Mouse (Mus musculus) urinary bladder, postnatal 25 days (tissue): ENCODE measurements around the gene Phf7.

Source experiments
- DNase-seq: peaks from one replicate; pipeline ENCODE4 v3.0.0; 2022; ENCODE audit warnings: low spot score

The Phf7 gene

GRCm38 (mm10) chr14:31251084-31251604, at the start of gene Phf7, which contains the start of gene Bap1:
Gene Phf7, minus strand, starts transcription at chr14:31251317.
Gene Bap1, plus strand, starts transcription at chr14:31251450.
- DNase-seq: peak; percentile 98

GRCm38 (mm10) chr14:31285728-31286127, 34.6 kb upstream of the Phf7 start:
- no peak for DNase-seq

DNA sequence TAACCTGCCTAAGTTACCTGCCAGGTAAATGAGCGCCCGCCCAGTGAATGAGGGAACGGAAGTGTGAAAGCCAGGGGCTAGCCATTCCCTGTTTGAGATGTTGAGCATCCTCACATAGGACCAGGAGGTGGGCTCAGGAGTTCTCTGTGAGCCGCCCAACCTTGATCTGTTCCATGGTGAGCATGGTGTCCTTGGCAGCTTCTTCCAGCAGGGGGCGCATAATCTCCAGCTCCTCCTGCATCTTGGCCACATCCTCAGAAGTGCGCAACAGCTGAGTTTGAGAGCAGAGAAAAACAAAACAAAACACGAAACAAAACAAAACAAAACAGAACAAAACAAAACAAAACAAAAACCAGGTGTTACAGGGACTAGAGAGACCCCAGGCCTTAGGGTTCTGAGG, 21.0 kb upstream of the Phf7 start:
- peak; percentile 79 for DNase-seq

DNA sequence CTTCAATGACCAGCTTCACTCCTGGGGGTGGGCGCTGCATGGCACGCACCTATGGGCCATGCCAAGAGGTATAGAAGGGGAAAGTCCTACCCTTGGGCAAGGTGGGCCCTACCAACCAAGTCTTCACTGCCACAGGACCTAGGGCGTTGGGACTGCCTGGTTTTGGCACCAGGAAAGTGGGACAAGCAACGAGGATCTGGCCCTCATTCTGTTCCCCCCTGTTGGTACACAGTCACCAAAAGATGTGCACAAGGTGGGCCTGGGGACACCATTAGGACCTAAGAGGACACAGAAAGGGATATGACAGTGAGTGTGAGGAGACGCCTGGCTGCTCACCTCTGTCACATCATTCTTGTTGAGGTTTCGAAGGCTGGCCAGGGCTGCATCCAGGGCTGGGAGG, 20.0 kb upstream of the Phf7 start:
- no peak for DNase-seq

GRCm38 (mm10) chr14:31269456-31270100, 18.5 kb upstream of the Phf7 start:
- peak; percentile 23 for DNase-seq

DNA sequence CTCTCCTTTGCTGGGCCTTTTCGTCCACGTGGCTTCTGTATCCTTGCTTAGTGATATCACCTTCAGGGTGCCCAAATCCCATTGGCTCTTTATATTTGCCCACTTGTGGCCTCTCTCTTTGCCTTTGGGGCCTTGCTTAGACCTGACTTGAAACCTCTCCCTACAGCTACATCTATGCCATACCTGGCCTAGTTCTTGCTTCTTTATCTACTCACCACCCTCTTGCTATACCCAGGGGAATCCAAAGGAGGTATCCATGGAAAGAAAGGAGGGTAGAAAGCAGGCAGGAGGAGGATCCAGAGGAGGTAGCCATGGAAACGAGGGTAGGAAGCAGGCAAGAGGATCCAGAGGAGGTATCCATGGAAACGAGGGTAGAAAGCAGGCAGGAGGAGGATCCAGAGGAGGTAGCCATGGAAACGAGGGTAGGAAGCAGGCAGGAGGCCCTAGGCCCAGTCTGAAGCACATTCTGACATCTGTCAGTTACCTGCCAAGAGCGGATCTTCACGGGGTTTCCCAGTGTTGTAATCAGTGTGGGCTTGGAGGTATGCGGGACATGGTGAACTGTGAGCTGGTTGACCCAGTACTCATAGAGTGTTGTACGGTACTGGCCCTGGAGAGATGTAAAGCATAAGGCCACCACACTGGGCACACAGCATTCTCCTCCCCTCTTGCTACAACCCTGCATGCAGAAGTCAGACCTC, 17.3 kb upstream of the Phf7 start:
- DNase-seq: no peak

DNA sequence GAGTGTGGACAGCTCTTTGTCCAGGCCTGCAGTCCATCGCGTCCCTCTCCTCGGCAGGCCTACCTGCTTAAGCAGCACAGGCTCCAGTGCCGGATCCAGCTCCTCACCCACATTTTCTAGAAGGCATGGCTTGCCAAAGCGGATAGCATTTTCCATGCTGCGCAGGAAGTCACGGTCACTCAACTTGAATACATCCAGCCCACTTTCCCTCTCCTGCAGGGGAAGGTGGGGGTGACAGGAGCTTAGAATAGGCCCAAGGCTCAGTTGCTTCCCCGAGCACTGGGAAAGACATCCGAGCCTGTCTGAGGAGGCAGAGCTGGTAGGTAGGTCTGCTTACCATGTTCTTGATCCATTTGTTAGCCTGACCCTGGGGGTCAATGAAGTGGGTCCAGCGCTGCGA, 16.5 kb upstream of the Phf7 start:
- DNase-seq: no peak

DNA sequence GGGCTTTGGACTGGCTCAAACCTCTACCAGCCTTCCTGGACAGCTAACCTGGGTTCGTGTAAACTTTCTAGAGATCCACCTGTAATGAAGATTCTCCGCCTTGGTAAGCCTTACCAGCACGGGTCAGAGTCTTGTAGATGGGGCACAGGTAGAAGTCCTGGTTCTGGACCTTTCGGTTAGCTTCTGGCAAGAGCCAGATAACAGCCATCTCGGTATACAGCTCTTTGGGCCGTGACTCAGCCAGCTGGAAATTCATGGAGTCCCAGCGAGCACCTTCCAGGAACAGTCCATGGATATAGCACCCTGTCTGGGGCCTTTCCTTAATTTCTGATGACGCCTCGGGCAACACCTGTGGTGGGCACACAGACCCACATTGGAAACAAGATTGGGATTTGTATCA, 9.8 kb upstream of the Phf7 start:
- DNase-seq: no peak

- DNase-seq: no peak
These were observed 9.3 kb upstream of the Phf7 start for GRCm38 (mm10) chr14:31260374-31260773.

DNA sequence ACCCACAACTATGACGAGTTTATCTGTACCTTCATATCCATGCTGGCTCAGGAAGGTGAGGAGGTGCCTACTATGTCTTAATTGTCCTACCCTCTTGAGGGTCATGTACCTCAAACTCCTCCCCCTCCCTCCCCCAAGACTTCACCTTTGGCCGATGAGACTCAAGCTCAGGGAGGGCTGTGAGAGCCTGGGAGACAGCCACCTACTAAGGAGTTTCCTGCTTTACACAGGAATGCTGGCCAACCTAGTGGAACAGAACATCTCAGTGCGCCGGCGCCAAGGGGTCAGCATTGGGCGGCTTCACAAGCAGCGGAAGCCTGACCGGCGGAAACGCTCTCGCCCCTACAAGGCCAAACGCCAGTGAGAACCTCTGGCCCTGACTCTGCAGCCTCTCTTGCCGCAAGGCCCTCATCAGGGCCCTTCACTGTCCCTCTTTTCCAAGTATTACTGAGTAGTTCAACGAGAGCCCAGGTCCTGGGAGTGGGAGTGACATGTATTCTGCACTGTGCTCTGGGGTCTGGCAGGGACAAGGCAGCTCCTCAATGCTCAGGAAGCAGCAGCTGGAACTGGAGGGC, 7.4 kb upstream of the Phf7 start:
- no peak for DNase-seq

DNA sequence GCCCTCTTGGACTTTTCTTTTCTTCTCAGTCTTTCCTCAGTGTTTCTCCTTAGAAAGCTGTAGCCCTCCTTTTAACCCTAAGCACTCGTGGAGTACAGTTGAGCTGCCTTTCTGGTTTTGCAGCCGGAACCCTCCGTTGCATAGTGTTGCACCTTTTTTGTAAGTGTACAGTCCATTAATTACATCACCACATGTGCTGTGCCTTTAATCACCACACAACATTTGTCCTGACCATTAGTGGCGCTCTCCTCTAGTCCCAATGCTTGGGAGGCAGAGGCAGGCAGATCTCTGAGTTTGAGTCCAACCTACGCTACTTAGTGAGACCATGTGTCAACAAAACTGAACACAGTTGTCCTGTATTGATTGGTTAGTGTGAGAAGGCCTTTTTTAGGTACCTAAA, 974 bp upstream of the Phf7 start:
- no peak for DNase-seq

DNA sequence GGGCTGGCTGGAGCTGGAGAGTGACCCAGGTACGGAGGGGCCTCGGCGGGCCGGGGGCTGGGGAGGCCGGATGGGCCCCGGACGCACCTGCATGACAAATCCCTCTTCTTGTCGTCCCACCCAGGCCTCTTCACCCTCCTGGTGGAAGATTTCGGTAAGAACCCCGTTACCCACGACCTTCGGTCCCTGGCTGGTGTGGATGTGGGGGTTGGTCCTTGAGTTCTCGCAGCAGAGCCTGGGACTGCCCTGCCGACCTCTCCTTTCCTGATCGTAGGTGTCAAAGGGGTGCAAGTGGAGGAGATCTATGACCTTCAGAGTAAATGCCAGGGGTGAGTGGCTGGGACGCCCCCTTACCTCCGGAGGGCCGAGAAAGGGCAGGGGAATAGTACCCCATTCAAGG, 509 bp upstream of the Phf7 start:
- DNase-seq: no peak

DNA sequence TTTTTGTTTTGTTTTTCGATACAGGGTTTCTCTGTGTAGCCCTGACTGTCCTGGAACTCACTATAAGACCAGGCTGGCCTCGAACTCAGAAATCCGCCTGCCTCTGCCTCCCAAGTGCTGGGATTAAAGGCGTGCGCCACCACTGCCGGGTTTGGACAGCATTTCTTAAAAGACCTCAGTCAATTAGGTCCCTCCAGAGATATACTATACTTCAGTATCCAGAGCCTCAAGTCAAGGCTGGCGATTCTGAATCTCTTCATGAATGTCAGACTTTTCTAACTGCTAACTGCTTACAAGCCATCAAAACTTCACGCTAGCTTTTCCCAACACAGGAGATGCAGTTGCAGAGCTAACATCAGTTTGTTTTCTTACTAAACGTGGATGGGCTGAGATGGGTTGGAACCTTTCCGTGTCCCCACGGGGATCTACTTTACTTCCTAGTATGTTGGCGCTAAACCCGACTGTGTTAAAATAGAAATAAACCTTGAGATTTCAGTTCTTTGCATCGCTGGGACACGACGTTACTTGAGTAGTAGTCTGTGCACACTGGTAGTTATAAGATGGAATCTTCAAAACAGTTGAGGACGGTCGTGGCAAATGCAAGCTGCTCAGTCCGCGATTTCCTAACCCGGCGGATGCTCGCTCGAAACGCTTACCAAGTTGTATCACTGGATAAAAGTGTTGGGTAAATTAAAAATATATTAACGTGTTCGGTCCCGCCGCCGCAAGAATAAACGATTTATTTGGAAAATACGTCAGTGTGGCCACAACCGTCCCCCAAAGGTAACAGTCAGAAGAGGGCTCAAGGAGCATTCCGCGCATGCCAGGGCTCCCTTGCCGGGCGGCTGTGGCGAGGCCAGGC, 664 bp downstream of the Phf7 start:
- no peak for DNase-seq

DNA sequence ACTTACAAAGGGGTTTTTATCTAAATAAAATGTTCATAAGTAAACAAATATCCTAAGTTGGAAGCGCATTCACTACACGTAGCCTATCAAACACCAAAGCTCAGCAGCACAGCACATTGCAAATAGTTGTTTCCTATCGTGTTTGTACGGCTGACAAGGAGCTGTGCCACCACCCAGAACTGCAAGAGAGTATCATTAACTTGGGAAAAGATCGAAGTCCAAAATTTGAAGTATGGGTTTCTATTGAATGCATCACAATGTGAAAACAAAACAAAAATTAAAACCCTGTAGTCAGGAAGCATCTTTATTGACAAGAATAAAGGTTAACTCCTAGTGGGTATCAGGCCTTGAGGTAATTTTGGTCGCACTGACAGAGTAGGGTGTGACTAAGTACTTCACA, 2.7 kb downstream of the Phf7 start:
- no peak for DNase-seq

- no peak for DNase-seq
These were observed 5.2 kb downstream of the Phf7 start for GRCm38 (mm10) chr14:31245946-31246345.

DNA sequence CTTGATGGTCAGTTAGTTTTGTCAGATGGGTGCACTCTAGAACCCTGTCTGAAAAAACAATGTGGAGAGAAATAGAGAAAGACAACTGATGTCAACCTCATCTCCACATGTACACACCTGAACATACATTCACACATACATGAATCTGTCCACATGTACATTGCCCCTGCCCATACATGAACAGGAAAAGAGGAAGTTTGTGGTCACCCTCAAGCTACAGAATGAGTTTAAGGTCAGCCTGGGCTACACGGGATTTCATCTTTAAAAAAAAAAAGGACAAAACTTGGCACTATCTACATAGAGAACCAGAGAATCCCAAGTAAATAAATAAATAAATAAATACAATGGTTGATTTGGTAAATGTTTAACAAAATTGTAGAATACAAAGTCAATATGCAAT, 6.3 kb downstream of the Phf7 start:
- DNase-seq: no peak

- DNase-seq: no peak
These were observed 10.6 kb downstream of the Phf7 start for GRCm38 (mm10) chr14:31240528-31240927.

DNA sequence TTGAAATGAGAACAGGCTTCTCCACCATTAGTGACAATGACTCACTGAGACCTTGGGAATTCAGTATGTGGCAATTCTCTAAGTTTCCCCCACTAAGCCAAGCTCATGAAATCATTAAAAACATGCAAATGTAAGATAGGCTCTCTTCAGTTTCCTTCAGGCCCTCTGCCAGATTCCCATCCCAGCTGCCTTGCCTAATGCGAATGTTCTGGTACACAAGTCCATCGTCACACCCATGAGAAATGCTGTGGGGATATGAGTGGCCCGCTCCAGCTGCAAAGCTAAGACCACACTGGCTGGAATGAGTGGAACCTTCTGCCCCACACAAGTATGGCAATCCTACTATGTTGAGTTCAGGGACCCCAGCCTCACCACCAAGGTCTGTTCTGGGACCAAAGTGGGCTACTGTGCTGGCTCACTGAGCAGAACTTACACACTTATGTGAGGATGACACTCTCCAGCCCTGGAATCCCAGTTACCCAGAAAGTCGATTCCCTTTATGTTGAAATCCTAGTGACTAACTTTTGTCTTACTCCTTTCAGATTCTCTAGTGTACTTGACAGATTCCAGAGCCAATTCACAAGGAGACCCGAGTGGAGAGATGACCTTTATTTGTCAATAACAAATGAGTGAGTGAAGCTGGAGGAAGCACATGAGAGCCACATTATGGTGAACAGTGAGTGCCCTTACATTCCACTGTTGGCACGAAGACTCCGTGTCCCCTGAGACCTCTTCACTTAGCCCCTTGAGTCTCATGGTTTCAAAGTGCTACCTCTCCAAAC, 13.8 kb downstream of the Phf7 start:
- no peak for DNase-seq

DNA sequence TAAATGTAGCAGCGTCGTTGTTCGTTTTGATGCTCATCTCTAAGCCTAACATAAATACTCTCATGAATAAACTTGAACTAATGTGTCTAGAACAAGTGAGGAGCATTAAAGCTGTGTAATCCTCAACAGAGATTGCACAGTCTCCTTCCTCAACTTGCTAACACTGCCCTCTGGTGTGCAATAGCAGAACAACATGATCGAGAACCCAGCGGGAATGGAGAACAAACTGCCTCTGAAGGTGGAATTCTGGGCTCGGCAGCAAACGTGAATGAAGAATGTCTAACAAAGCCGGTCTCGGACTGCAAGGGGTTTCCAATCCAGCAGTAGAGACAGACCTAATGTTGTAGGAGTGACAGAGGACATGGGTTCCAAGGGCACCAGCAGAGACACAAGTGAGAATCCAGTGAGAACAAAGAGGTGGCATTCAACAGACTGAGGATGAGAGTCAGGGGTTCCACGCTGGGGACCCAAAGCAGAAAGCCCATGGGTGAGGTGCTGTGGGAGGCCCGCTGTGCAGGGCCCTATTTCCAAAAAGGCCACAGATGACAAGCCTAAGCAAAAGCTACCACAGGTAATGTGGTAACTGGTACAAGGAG, 17.0 kb downstream of the Phf7 start:
- peak; percentile 78 for DNase-seq

DNA sequence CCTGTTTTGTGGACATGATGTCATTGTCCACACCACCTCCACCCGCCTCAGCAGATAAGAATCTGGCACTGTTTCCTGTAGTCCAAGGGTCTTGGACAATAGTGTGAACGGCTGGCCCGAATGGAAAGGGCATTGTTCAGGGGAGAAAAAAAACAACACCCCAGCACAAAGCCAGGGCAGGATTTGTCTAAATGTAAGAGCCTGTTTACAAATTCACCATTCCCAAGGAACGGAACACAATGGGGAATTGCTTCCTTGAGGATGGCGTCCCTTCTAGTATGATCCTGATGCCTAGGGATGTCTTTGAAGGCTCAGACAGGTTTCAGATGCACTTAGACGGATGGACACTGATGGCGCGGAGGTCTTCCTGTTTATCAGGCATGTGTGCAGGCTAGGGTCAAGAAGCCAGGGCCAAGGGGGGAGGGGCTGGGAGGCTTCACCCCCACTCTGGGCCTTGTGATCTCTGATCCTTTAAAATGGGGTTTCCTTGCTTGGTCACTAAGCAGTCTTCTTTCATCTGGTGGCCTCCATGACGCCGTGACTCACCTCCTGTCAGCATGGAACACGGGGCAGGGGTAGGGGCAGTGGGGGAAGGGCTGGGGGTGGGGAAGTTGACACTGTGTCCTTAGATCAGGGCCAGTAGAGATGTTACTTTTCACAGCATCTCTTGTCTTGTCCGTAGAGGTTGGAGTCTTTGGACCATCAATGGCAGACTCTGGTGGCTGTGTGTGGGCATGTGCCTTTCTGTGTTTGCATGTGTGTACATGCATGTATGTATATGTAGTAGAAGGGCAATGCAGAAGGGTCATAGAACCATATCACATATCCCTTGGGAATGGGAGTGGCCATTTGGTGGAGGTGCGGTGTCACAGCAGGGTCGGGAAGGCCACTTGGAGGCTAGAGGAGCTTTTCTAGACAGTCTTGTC, 17.8 kb downstream of the Phf7 start:
- no peak for DNase-seq
